Mouse (Mus musculus) CD4-positive helper T cell, adult 2 months (primary cell): Measurements from ENCODE around the gene Mrpl28.
"Not testable (repeated sequence)": the region's sequence is repeated elsewhere in the genome, so short reads cannot be mapped to it uniquely, and the experiment has no call there.

Experiments used
- DNase-seq: peaks from one replicate; pipeline ENCODE4 v3.0.0-alpha.2; 2012; ENCODE audit warnings: low read depth, missing footprints, low spot score

The Mrpl28 gene

DNA sequence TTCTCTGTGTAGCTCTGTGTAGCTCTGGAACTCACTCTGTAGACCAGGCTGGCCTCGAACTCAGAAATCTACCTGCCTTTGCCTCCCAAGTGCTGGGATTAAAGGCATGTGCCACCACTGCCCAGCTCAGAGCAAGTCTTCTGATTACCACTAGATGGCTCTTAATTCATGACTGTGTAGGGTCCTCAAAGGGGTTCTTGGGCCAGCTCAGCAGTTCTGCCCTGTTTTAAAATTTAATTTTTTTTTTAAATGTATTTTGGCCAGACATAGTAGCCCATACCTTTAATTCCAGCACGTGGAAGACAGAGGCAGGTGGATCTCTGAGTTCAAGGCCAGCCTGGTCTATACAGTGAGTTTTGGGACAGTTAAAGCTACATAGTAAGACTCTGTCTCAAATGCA, 51.9 kb downstream of the Mrpl28 start:
- not testable (repeated sequence) for DNase-seq
